In genomic region chr7:99856266-99856861, GRCm38 (mm10) we compare ENCODE assay signal across 13 mouse cellular contexts. TPM values are rescaled to one million over a fixed set of nuclear protein-coding genes. Genes with fewer than 3 reads are reported as not detected.
A peak's percentile ranks its signal among the peaks of the same experiment; 100 is the strongest.
DNase-seq lines count a peak whose midpoint lies in the region; ATAC-seq lines count a peak whose summit lies in the region.
"Had no signal": no experiment of that assay in that cellular context is flagged by ENCODE, and none has a peak within 500 bp of the region (broad histone marks: within the 10 kb centered on the region; RNA-seq: fewer than 3 reads in every experiment).

No protein-coding gene starts in this region.

- H3K27ac ChIP-seq in hindbrain, embryonic 10.5 days: no peak overlapping the region
- H3K27ac ChIP-seq in hindbrain, embryonic 12.5 days: no peak overlapping the region
- H3K27ac ChIP-seq in liver, embryonic 12.5 days: no peak overlapping the region

- H3K27me3 ChIP-seq in hindbrain, embryonic 10.5 days (ENCODE audit: insufficient read depth, poor library complexity, severe bottlenecking): no peaks in the 10 kb centered on the region; the same call in 1 of the 2 replicates
- no peaks in the 10 kb centered on the region for H3K27me3 ChIP-seq in hindbrain, embryonic 12.5 days
- no peaks in the 10 kb centered on the region; the same call in 1 of the 2 replicates for H3K27me3 ChIP-seq in liver, embryonic 12.5 days (replicated peaks)

- H3K9ac ChIP-seq in hindbrain, embryonic 12.5 days: no peak overlapping the region
- H3K9ac ChIP-seq in liver, embryonic 12.5 days: peak overlapping the region; percentile 57

- no peaks in the 10 kb centered on the region for H3K9me3 ChIP-seq in hindbrain, embryonic 10.5 days
- no peaks in the 10 kb centered on the region for H3K9me3 ChIP-seq in hindbrain, embryonic 12.5 days (replicated peaks)
- no peaks in the 10 kb centered on the region for H3K9me3 ChIP-seq in liver, embryonic 12.5 days (replicated peaks)

- H3K4me1 ChIP-seq in hindbrain, embryonic 10.5 days (replicated peaks): peaks cover 29% of the 10 kb centered on the region
- H3K4me1 ChIP-seq in hindbrain, embryonic 12.5 days: peaks cover 19% of the 10 kb centered on the region
- peaks cover 30% of the 10 kb centered on the region for H3K4me1 ChIP-seq in liver, embryonic 12.5 days

- no peak for DNase-seq in hindbrain, embryonic 10.5 days (ENCODE audit: low spot score)
- peak; percentile 31 to 38 for DNase-seq in spleen, postnatal 36 days (ENCODE audit: low spot score in 2 of 2)
- no peak for DNase-seq in spleen, postnatal 4 days (ENCODE audit: low spot score in 2 of 2)
- DNase-seq in thymus, postnatal 36 days: peak; percentile 55 to 63
- DNase-seq in heart, postnatal 25 days (ENCODE audit: low spot score): no peak
- DNase-seq in frontal cortex, postnatal 36 days (ENCODE audit: low spot score in 2 of 2): no peak
- DNase-seq: adrenal gland, postnatal 25 days; gastrocnemius, postnatal 10 days; kidney, adult 2 months had no signal

- intact Hi-C loops in heart, postnatal 25 days (cut with DNase I): loop anchor here (2.0 to 10.0 kb wide), 2 partner anchors 30 to 372 kb away; partner anchors contain the start of gene Rps3

- WGBS in hindbrain, embryonic 10.5 days: 90% methylated on average over 14 of the region's 14 CpGs
- WGBS in hindbrain, embryonic 12.5 days: 94% methylated on average over 14 of the region's 14 CpGs
- WGBS in liver, embryonic 12.5 days (ENCODE audit: insufficient replicate concordance): 72% methylated on average over 14 of the region's 14 CpGs

- H3K36me3 ChIP-seq in hindbrain, embryonic 10.5 days: peaks cover 52% of the 10 kb centered on the region
- peaks cover 30% of the 10 kb centered on the region for H3K36me3 ChIP-seq in hindbrain, embryonic 12.5 days
- H3K36me3 ChIP-seq in liver, embryonic 12.5 days: peaks cover 42% of the 10 kb centered on the region

- 0 out of 2 replicates have a peak overlapping the region, but pooled peaks have one; percentile 14 for H3K4me3 ChIP-seq in hindbrain, embryonic 10.5 days
- H3K4me3 ChIP-seq in hindbrain, embryonic 12.5 days: no peak overlapping the region
- peak overlapping the region; percentile 29 for H3K4me3 ChIP-seq in liver, embryonic 12.5 days

- no peak for ATAC-seq in hindbrain, embryonic 12.5 days (ENCODE audit: low FRiP score)
- ATAC-seq in liver, embryonic 12.5 days: no peak

- no peak overlapping the region for H3K4me2 ChIP-seq in hindbrain, embryonic 12.5 days (replicated peaks)
- peak overlapping the region; percentile 43 for H3K4me2 ChIP-seq in liver, embryonic 12.5 days

RNA-seq across cellular contexts. Expression of gene Xrra1, which starts 2.6 kb away (rescaled TPM):
- 0.46 and 0.68 TPM in 2 replicates for polyA plus RNA-seq in hindbrain, embryonic 10.5 days (2016; fragmentation: Nextera tagmentation; extraction: Ambion mirVana)
- 0.44 and 0.94 TPM in 2 replicates for polyA plus RNA-seq in hindbrain, embryonic 12.5 days (2016; fragmentation: Nextera tagmentation; extraction: Ambion mirVana)
- 0.10 TPM in 1 of 2 replicates, not detected in the other for polyA plus RNA-seq in liver, embryonic 12.5 days (2016; fragmentation: Nextera tagmentation; extraction: Ambion mirVana)
- total RNA-seq in heart, postnatal 25 days (2021): not detected
- total RNA-seq: common myeloid progenitor, adult 5-6 weeks; neutrophil, adult 5-6 weeks had no signal

RNA-seq across cellular contexts. Expression of gene Spcs2, which starts 6.9 kb away (rescaled TPM):
- 352 and 393 TPM in 2 replicates for polyA plus RNA-seq in hindbrain, embryonic 10.5 days (2016; fragmentation: Nextera tagmentation; extraction: Ambion mirVana)
- 352 and 354 TPM in 2 replicates for polyA plus RNA-seq in hindbrain, embryonic 12.5 days (2016; fragmentation: Nextera tagmentation; extraction: Ambion mirVana)
- polyA plus RNA-seq in liver, embryonic 12.5 days (2016; fragmentation: Nextera tagmentation; extraction: Ambion mirVana): 216 and 224 TPM in 2 replicates
- 10 to 100 TPM; 46.3 to 47.2 TPM for total RNA-seq in heart, postnatal 25 days (2021)

RNA-seq across cellular contexts. Expression of gene Neu3, which starts 28.1 kb away (rescaled TPM):
- polyA plus RNA-seq in hindbrain, embryonic 10.5 days (2016; fragmentation: Nextera tagmentation; extraction: Ambion mirVana): 1.9 and 2.1 TPM in 2 replicates
- 2.3 and 2.5 TPM in 2 replicates for polyA plus RNA-seq in hindbrain, embryonic 12.5 days (2016; fragmentation: Nextera tagmentation; extraction: Ambion mirVana)
- polyA plus RNA-seq in liver, embryonic 12.5 days (2016; fragmentation: Nextera tagmentation; extraction: Ambion mirVana): 6.2 and 6.4 TPM in 2 replicates
- 1 to 10 TPM; 4.1 to 4.2 TPM for total RNA-seq in heart, postnatal 25 days (2021)

Comparison
In these comparisons a context has a peak if more than half of its experiments do, and no peak if none do; other contexts are left out.
1. DNase-seq: peak in spleen, postnatal 36 days (2 of 2) and thymus, postnatal 36 days (2 of 2); none in hindbrain, embryonic 10.5 days (single experiment), spleen, postnatal 4 days (0 of 2), heart, postnatal 25 days (single experiment) and frontal cortex, postnatal 36 days (0 of 2).